Mouse (Mus musculus) layer of hippocampus, postnatal 36 days (tissue): ENCODE data around the gene 1700016D06Rik. TPM values are rescaled to one million over a fixed set of nuclear protein-coding genes. Genes with fewer than 3 reads are reported as not detected.
A peak's percentile ranks its signal among the peaks of the same experiment; 100 is the strongest.

ENCODE experiments used
- DNase-seq, 2 experiments: peaks; one replicate each; pipeline ENCODE4 v3.0.0; 2022
- total RNA-seq, 2 experiments: library from RNA; stranded (reverse); gene quantifications; 2 replicates each; pipeline ENCODE4 v1.2.3; 2021

1700016D06Rik gene
- not detected for total RNA-seq

DNA sequence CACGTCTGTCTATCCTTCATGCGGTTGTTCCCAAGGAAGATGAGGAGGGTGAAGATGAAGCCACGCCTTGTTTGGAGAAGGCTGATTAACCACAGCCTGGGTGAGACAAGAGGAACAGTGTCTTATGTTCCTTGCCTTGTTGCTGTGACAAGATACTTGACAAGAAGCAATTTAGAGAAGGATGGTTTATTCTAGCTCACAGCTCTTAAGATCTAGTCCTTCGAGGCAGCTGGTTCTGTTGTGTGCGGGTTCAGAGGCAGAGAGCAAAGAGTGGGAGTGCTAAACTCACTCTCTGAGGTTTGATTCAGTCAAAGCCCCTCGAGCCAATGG lies at the start of gene 1700016D06Rik:
Gene 1700016D06Rik, minus strand, starts transcription at position 31 of the 330 bp plus-strand sequence.
- no peak for DNase-seq

DNA sequence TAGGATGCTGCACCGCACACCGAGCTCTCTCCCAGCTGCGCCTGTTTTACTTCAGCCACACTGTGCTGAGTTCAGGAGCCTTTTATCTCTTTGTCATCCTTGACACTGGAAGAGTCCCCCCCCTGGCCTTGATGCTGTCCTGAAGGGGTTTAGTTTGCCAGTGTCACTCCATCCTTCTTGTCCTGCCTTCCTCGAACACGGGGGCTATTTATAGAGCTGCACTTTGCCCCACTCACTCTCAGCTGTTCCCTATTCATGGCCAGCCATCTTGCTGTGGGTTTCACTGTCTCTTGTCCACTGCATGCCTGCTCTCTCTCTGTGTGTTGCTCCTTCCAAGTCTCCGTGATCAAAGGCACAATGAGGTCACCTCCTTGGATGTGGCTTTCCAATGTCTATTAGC lies 48.6 kb upstream of the 1700016D06Rik start:
- DNase-seq: no peak

DNA sequence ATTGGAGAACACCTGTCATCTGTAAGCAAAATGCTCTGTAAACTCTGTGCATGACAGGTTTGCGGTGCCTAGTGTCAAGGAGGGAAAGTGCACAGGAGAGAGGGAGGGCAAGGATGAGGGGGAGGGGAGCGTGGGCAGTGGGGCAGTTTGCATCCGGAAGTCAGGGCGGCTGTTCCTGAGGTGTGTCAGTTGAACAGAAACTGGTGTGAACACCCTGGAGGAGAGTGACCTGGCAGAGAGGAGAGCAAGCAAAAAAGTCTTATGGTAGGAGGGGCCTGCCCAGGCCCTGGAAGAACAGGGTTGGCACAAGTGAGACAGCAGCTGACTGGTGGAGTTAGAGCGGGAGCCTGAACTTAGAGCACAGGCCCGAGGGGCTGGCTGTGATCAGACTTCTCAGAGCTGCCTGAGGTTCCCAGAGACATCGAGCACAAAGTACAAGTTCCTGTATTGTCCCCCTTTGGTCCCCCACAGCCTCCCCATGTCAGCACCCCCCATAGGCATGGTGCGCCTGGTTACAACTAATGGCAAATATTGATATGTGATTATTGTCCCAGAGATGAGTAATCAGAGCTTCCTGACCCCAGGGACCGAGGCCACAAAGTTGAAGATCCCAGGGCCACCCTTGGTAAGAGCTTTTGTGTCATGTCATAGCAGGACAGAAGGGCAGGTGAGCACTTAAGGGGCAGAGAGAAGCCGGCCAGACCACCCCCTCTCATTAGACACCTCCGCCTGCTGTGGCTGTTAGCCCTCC lies 46.2 kb upstream of the 1700016D06Rik start:
- DNase-seq: no peak

DNA sequence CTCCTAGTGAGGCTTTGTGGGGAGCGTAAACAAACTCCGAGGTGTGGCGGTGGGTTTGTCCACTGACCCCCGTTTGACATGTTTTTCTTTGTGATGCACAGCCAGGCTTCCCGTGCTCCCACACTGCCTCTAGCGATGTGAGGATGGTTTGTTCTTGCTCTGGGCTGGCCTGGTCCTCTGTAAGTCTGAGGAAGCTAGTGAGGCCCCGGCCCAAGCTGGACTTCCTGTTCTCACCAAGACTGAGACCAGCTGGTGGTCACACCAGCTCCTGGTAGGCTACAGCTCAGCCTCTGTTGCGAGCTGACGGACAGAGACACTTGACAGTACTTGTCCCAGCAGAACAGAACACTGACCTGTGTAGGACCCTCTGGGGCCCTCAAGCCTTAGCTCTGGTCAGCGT lies 42.7 kb upstream of the 1700016D06Rik start:
- no peak for DNase-seq

GRCm38 (mm10) chr8:11740857-11741256 lies 40.0 kb upstream of the 1700016D06Rik start:
- no peak for DNase-seq

DNA sequence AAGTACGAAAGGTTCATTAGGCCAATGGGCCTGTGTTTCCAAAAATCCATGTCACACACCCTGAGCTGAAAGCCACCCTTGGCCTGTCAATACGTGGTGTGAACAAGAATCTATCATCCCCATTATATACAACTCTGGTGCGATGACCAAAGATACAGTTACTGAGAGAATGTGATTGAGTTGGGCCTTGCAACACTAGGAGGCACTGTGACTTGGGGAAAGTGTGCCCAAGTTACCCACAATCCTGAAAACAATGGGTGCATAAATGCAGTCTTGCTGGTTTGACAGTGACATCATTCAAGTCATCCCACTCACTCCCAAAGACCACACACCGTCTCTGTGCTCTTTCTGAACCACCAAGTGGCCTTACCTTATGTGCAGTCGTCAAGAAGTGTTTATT lies 38.2 kb upstream of the 1700016D06Rik start:
- no peak for DNase-seq

DNA sequence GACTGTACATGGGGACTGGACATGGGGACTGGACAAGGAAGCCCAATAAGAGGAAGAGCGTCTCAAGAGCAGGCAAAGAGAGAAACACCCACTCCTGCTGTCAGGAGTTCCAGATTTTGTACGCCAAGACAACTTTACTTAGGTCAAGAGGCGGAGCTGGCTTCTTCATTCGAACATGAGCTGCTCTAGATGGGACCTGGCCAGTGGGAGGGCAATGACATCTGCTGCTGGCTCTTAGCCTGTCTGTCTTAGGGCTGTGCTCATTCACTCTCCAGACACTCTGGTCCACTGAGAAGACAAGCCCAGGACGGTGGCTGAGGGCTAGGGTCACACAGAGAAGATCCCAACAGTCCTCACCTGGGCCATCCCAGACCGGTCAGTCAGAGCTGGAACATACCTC lies 36.2 kb upstream of the 1700016D06Rik start:
- no peak for DNase-seq

DNA sequence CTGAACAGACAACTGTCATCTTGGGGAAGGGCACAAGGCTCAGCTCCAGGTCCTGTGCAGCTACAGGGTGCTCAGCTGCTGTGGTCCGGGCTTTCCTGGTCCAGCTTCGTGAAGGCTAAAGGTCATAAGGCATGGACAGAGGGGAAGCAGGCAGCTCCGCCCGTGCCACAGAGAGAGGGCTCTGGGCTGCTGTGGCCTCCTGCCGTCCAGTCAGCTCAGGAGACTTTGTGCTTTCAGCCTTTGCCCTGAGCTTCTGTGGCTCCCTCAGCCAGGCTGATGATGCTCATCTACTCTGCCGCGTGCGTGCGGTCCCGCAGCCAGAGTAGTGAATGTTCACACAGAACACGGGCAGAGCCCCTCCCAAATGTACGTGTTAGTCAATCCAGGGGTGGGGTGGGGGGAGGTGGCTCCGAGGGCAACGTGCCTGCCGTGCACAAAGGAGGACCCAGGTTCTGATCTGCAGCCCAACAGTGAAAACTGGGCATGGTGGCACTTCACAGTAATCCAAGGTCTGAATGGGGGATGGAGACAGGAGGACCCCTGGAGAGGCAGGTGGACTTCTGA lies 34.9 kb upstream of the 1700016D06Rik start:
- no peak for DNase-seq

GRCm38 (mm10) chr8:11730271-11730940 lies 29.5 kb upstream of the 1700016D06Rik start:
- DNase-seq: no peak

DNA sequence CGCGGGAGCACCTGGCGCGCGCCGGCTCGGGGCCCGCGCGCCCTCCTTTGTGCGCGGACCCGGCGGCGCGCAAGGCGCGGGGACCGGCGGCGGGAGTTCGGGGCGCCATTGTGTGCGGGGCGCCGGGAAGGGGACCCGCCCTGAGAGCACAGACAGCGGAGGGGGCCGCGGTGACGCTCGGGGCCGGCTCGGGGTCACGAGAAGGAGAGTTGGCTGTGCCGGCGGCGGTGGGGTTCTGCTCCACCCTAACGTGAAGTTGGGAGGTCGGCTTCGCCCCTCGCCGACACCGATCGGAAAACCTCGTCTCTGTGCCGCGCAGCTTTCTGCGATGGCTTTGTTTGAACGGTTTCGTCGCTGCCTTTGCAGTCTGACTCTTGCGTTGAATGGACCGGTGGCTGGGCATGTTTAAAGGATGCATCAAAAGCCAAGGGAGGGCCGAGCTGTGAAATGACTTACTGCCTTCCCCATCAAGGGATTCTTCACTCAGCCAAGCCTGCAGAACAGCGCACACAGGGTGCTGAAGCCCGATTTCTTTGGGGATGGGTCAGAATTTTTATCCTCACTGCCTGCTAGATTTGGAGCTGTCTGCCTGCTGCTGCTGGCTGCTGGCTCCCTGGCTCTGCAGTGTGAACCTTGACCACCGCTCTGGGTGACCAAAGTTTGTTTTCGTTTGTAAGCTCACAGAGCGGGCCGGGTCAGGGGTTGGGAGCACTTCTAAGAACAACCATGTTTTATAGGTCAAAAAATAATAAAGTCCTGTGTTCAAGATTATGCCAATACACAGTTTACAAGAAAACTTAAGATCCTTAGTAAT lies 27.8 kb upstream of the 1700016D06Rik start:
- peak; percentile 47 to 57 for DNase-seq

DNA sequence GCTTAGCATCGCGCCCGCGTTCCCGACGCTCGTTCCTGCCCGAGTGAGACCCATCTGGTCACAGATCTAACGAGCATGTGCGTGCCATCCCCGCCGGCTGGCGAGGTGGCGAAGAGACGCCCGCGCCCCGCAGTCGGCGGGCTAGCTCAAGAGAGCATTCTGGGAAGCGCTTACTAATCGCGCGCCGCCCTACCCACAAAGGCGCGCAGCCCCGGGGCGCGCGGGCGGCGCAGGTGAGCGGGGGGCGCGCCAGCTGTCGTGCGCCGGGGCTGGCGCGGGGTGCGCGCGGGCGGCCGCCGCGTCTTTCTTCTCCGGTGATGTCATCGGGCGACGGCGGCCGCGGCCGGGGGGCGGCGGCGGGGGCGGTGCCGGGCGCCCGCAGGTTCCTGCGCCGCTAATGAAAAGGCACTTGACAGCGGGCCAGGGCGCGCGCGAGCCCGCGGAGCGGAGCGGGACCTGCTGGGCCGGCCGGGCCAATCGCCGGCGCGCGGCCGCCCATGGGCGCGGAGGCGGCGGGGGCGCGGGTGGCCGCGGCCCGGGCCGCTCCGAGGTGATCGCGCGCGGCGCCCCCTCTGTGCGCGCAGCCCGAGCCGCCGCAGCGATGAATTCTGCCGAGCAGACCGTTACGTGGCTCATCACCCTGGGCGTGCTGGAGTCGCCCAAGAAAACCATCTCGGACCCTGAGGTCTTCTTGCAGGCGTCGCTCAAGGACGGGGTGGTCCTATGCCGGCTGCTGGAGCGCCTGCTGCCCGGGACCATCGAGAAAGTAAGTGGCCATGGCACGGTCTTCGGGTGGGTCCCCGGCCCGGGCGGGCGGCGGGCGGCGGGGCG lies 27.0 kb upstream of the 1700016D06Rik start, which contains the start of gene Arhgef7:
Gene Arhgef7, plus strand, starts transcription at position 71 of the 831 bp plus-strand sequence.
- peak; percentile 79 to 80 for DNase-seq

- no peak for DNase-seq
Measured at GRCm38 (mm10) chr8:11727273-11727650, 26.4 kb upstream of the 1700016D06Rik start.

DNA sequence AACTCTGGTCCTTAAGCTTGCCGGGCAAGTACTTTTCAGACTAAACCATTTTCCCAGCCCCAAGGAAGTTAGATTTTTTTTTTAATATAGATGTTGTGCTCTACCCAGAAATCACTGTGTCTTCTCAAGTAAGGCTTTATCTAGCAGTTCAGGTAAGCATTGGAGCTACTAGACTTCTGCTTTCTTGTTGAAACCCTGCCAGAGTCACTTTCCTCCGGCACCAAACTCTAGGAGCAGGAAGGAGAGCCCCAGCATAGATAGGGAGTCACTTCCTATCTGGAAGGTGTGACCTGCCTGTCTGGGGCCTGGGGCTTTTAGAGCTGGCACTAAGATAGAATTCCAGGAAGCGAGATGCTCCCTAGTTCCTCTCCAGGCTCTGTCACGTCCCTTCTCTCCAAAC lies 16.3 kb upstream of the 1700016D06Rik start:
- DNase-seq: no peak

DNA sequence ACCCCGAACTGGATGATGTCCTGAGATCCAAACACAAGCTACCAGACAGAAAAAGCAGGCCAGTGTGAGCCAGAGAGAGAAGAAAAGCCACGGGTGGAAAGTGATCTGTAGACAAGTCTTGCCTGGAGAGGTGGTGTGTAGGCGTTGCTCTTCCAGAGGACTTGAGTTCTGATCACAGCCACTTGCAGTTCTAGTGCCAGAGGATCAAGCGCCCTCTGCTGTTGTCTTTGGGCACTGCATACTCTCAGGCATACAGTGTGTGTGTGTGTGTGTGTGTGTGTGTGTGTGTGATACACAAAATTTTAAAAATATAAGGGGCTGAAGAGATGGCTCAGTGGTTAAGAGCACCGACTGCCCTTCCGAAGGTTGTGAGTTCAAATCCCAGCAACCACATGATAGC lies 11.4 kb upstream of the 1700016D06Rik start:
- no peak for DNase-seq

DNA sequence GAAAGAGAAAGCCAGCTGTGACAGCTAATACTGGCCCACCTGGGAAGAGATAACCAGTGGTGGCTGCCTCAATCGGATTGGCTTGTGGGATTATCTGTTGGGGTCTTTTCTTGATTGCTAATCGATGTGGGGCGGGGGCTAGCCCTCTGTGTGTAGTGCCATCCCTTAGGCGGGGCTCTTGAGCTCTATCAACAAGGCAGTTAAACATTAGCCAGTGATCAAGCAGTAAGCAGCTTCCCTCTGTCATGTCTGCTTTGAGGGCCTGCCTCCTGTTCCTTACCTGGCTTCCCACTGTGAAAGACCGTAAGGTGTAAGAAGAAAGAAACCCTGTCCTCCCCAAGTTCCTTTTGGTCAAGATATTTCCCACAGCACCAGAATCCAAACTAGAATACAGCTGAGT lies 9.6 kb upstream of the 1700016D06Rik start:
- no peak for DNase-seq

DNA sequence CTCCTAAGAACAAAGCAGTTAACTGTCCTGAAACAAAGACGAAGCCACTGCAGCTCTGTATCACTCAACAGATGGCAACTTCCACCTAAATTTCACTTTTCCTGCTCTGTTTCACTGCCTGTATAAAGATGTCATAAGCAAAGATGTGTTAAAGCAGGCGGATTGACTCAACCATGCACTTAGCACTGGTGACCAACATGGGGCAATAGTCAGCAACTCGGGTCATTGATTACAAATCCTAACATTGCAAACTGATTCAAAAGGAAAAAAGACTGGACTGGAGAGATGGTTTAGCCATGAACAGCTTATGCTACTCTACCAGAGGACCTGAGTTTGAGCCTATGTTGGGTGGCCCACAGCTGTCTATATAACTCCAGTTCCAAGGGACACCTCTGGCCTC lies 8.7 kb upstream of the 1700016D06Rik start:
- DNase-seq: no peak

DNA sequence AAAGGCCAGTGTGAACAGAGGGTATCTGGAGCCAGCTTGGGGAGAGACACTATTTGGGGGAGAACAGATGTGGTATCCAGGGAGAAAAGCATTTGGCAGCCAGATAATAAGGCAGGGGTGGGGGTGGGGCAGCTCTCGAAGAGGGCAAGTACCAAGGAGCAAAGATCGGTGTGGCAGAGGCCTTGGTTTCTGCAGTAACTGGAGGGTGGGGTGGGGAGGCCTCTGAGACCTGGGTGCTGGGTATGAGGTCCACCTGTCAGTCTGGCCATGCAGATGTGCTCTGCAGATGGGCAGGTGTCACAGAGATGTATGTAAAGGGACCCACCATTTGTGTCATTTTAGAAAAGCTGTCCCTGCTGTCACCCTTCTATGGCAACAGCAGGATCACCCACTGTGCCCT lies 8.0 kb upstream of the 1700016D06Rik start:
- DNase-seq: no peak

GRCm38 (mm10) chr8:11707701-11708100 lies 6.8 kb upstream of the 1700016D06Rik start:
- no peak for DNase-seq

DNA sequence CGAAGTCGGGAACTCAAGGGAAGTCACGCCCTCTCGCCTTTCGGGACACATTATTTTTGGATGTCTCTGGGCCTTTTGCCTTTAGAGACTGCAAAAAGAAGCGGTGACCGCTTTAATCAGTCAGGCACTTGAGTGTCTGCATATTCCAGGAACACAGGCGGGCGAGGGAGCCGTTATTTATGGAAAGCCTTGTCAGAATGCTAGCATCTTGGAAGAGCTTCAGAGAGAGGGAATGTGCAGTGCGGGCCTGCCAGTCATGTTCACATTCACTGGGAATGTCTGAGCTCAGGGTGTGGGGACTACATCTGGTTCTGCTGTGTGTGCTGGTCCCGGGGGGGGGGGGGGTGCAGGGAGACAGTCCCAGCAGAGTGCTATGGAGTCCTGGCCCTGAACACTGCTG lies 5.0 kb upstream of the 1700016D06Rik start:
- DNase-seq: no peak

DNA sequence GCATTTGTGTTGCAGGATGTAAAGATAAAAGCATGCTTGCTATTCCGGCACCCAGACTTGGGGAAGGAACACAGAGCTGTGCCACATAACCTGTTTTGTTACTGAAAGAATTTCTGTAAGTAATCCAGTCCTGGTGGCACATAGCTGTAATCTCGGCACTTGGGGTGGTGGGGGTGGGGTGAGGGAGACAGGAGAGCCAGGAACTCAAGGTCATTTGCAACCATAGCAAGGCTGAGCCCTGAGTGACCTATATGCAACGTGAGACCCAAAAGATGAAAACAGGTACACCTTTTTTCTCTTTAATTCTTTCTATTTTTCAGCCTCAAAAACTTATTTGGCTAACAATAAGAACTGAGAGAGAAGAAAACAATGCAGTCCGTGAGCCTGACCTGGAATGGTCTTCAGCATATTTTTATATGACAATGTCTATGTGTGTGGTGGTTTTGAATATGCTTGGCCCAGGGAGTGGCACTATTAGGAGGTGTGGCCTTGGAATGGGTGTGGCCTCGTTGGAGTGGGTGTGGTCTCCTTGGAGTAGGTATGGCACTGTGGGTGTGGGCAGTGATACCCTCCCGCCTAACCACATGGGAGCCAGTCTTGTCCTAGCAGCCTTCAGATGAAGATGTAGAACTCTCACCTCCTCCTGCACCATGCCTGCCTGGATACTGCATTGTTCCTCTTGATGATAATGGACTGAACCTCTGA lies 4.0 kb upstream of the 1700016D06Rik start:
- DNase-seq: no peak

- no peak for DNase-seq
Measured at GRCm38 (mm10) chr8:11703789-11704188, 2.9 kb upstream of the 1700016D06Rik start.
